Mouse (Mus musculus) erythroblast, embryonic 14.5 days (primary cell): ENCODE measurements around the gene Spryd7. TPM values are rescaled to one million over a fixed set of nuclear protein-coding genes. Genes with fewer than 3 reads are reported as not detected.
"Not testable (repeated sequence)": the region's sequence is repeated elsewhere in the genome, so short reads cannot be mapped to it uniquely, and the experiment has no call there.

Experiments
- H3K27me3 ChIP-seq: 2 replicates; pipeline ENCODE4 v1.6.1; 2012; ENCODE audit warnings: inconsistent platforms; ENCODE audit not compliant: control insufficient read depth
- H3K36me3 ChIP-seq: 2 replicates; pipeline ENCODE4 v1.6.1; 2012; ENCODE audit warnings: mild to moderate bottlenecking, inconsistent platforms; ENCODE audit not compliant: control insufficient read depth
- H3K4me1 ChIP-seq: 2 replicates; pipeline ENCODE4 v1.6.1; 2012; ENCODE audit warnings: inconsistent platforms; ENCODE audit not compliant: control insufficient read depth
- H3K4me3 ChIP-seq: replicated peaks from 2 replicates; pipeline ENCODE3; 2012; ENCODE audit warnings: moderate library complexity, mild to moderate bottlenecking, inconsistent platforms
- H3K9me3 ChIP-seq: 2 replicates; pipeline ENCODE4 v1.6.1; 2012; ENCODE audit warnings: low read length, inconsistent platforms, mixed read lengths; ENCODE audit not compliant: control insufficient read depth
- GATA1 ChIP-seq: IDR thresholded peaks from 2 replicates; pipeline ENCODE4 v1.6.1; 2012; ENCODE audit warnings: low read length, inconsistent platforms, mixed read lengths
- TAL1 ChIP-seq: IDR thresholded peaks from 3 replicates; pipeline ENCODE4 v1.6.1; 2012; ENCODE audit warnings: low read length, inconsistent platforms, mixed read lengths
- polyA plus RNA-seq: library from polyadenylated mRNA; stranded (reverse); fragments of >175 nt; gene quantifications from 2 replicates; pipeline ENCODE4 v1.2.3, GENCODE M21; 2012

Spryd7 gene
- polyA plus RNA-seq, 1 experiment, result 0.37 TPM

GRCm38 (mm10) chr14:61589288-61590065, 32.8 kb upstream of the Spryd7 start:
- Histone ChIP-seq H3K36me3 (no peaks in the 10 kb centered on the region), H3K4me1 (no peaks in the 10 kb centered on the region), H3K9me3 (no peaks in the 10 kb centered on the region), H3K27me3 (no peaks in the 10 kb centered on the region), H3K4me3 (no peak overlapping the region)
- no peak for TF ChIP-seq GATA1
- TF ChIP-seq TAL1, result no peak

- Histone ChIP-seq H3K4me3 (no peak overlapping the region), H3K9me3 (no peaks in the 10 kb centered on the region), H3K4me1 (no peaks in the 10 kb centered on the region), H3K36me3 (no peaks in the 10 kb centered on the region), H3K27me3 (no peaks in the 10 kb centered on the region)
- no peak for TF ChIP-seq GATA1
These were observed 19.3 kb upstream of the Spryd7 start for GRCm38 (mm10) chr14:61575941-61576340.

GRCm38 (mm10) chr14:61575066-61575465, 18.4 kb upstream of the Spryd7 start:
- TF ChIP-seq GATA1 (no peak), TAL1 (no peak)
- no peaks in the 10 kb centered on the region for H3K9me3 ChIP-seq
- H3K4me1 ChIP-seq, result no peaks in the 10 kb centered on the region
- H3K27me3 ChIP-seq, result no peaks in the 10 kb centered on the region
- H3K36me3 ChIP-seq, result no peaks in the 10 kb centered on the region
- H3K4me3 ChIP-seq, result no peak overlapping the region

GRCm38 (mm10) chr14:61572131-61572530, 15.4 kb upstream of the Spryd7 start:
- H3K4me1 ChIP-seq, result no peaks in the 10 kb centered on the region
- H3K27me3 ChIP-seq, result no peaks in the 10 kb centered on the region
- TF ChIP-seq TAL1 (no peak), GATA1 (no peak)
- H3K9me3 ChIP-seq, result no peaks in the 10 kb centered on the region
- H3K36me3 ChIP-seq, result no peaks in the 10 kb centered on the region
- H3K4me3 ChIP-seq, result no peak overlapping the region

DNA sequence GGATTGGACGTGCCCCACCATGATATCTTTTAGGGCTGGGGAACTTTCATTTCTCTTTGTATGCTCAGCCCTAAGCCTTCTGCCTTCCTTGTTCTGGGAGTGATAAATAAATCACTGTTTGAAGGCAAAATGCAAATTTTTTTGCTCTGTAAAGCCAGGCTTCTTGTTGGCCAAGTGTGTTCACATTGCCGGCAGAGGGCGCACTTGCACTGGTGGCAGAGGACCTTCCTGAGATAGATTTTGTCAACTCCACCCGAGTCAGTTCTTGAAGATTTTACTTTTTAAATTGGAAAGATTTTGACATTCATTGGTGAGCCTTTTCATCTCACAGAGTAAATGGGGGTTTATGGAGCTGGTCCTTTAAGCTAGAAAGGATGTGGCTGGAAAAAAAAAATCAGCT, 14.7 kb upstream of the Spryd7 start:
- Histone ChIP-seq H3K36me3 (no peaks in the 10 kb centered on the region), H3K4me3 (no peak overlapping the region), H3K9me3 (no peaks in the 10 kb centered on the region), H3K4me1 (no peaks in the 10 kb centered on the region), H3K27me3 (no peaks in the 10 kb centered on the region)
- no peak for TF ChIP-seq TAL1
- no peak for TF ChIP-seq GATA1

DNA sequence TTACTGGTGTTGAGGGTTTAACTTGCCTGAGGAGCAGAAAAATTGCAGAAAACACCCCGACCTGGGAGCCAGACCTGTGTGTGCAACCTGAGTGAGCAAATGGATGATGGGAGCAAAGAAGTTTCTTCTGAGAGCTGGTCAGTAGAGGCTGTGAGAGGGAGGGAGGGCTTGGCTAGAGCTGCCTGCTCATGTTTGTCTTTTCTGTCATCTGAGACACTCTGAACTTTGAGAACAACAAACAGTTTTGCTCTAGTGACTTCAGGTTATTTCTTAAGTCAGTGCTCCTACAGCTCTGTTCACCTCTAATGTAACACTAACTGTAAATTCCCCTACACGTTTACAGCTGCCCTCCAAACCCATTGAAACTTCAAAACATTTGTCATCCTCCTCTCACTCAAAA, 12.7 kb upstream of the Spryd7 start:
- Histone ChIP-seq H3K4me3 (no peak overlapping the region), H3K36me3 (no peaks in the 10 kb centered on the region), H3K4me1 (no peaks in the 10 kb centered on the region), H3K27me3 (no peaks in the 10 kb centered on the region), H3K9me3 (no peaks in the 10 kb centered on the region)
- TF ChIP-seq TAL1 (no peak), GATA1 (no peak)

- H3K36me3 ChIP-seq, H3K4me1 ChIP-seq, H3K4me3 ChIP-seq: not testable (repeated sequence)
These were observed 9.5 kb upstream of the Spryd7 start for GRCm38 (mm10) chr14:61566211-61566610.

DNA sequence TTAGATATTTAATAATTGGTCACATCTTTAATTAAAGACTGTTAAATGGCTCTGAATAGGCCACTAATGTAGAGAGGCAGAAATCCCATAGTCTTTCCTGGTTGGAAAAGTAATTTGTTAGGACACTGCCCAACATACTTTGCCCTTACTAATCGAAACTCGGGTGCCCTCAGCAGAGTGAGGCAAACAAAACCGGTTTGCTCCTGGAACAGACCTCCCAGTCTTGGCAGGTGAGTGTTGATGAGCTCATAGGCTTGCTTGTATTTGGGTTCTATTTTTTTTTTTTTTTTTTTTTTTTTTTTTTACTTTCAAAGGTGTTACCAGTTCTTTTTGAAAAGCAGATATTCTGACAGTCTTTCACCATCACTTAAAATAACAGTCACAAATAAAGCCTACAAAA, 3.2 kb upstream of the Spryd7 start:
- H3K36me3 ChIP-seq, result no peaks in the 10 kb centered on the region
- H3K4me3 ChIP-seq, result no peak overlapping the region
- H3K27me3 ChIP-seq, result peaks cover 13% of the 10 kb centered on the region
- TF ChIP-seq GATA1 (no peak), TAL1 (no peak)
- H3K9me3 ChIP-seq, result peaks cover 4% of the 10 kb centered on the region; the same call in 1 of the 2 replicates
- H3K4me1 ChIP-seq, result peaks cover 24% of the 10 kb centered on the region

More at GRCm38 (mm10) chr14:61566211-61566610, 9.5 kb upstream of the Spryd7 start:
- not testable (repeated sequence) for H3K27me3 ChIP-seq, H3K9me3 ChIP-seq

DNA sequence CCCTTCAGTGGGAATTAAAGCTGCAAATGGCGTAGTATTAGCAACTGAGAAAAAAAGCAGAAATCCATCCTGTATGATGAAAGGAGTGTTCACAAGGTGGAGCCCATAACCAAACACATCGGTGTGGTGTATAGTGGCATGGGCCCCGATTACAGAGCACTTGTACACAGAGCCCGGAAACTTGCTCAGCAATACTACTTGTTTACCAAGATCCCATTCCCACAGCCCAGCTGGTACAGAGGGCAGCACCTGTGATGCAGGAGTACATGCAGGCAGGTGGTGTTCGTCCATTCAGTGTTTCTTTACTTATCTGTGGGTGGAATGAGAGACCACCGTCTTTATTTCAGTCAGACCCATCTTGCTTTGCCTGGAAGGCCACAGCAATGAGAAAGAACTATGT, 2.2 kb upstream of the Spryd7 start:
- H3K4me1 ChIP-seq, result peaks cover 27% of the 10 kb centered on the region
- peaks cover 4% of the 10 kb centered on the region; the same call in 1 of the 2 replicates for H3K9me3 ChIP-seq
- H3K36me3 ChIP-seq, result no peaks in the 10 kb centered on the region; the same call in 1 of the 2 replicates
- H3K27me3 ChIP-seq, result peaks cover 13% of the 10 kb centered on the region
- no peak overlapping the region for H3K4me3 ChIP-seq
- TF ChIP-seq GATA1, result no peak
- no peak for TF ChIP-seq TAL1

DNA sequence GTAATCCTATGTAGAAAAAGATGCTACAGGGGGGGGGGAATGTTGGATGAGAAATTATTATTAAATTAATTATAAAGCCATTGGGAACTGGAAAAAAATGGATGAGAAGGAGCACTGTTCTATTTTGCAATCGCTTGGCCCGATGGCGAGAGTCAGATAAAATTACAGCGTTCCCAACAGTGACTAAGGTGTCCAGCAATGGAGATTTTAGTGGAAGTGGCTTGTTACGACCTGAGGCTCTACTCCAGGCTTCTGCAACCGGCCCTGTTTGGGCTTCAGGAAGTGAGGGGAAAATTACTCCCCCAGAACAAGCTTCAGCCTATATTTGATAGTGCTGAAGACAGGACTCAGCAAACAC, 776 bp downstream of the Spryd7 start:
- no peaks in the 10 kb centered on the region for H3K9me3 ChIP-seq
- H3K4me1 ChIP-seq, result peaks cover 27% of the 10 kb centered on the region
- H3K27me3 ChIP-seq, result peaks cover 13% of the 10 kb centered on the region
- peaks cover 2% of the 10 kb centered on the region for H3K36me3 ChIP-seq
- H3K4me3 ChIP-seq, result peak overlapping the region; percentile 94
- TF ChIP-seq GATA1 (no peak), TAL1 (no peak)
